Mouse (Mus musculus) CH12.LX (cell line): ENCODE measurements around the gene Rps27l. TPM values are rescaled to one million over a fixed set of nuclear protein-coding genes. Genes with fewer than 3 reads are reported as not detected.

Experiments
- DNase-seq: peaks from one replicate; pipeline ENCODE4 v3.0.0-alpha.2; 2013; ENCODE audit errors: extremely low read depth
- H3K27ac ChIP-seq: 2 replicates; pipeline ENCODE4 v1.5.1; 2012; ENCODE audit warnings: low read depth, mild to moderate bottlenecking, control low read depth, moderate library complexity; ENCODE audit not compliant: insufficient read depth
- H3K27me3 ChIP-seq: replicated peaks from 2 replicates; pipeline ENCODE3; 2012; ENCODE audit warnings: inconsistent platforms
- H3K36me3 ChIP-seq, 2 experiments: replicated peaks in 1 of 2; 2 replicates each; pipeline versions ENCODE3 to v1.6.1; 2012; ENCODE audit warnings: inconsistent platforms in 1 of 2, low read length in 1 of 2, mild to moderate bottlenecking in 1 of 2, mixed read lengths in 1 of 2, moderate library complexity in 1 of 2; ENCODE audit not compliant: control insufficient read depth in 1 of 2, insufficient read depth in 1 of 2
- H3K4me1 ChIP-seq, 2 experiments: 2 replicates each; pipeline ENCODE4 v1.6.1; 2012; ENCODE audit warnings: inconsistent platforms in 1 of 2, moderate library complexity in 1 of 2; ENCODE audit not compliant: insufficient read depth in 2 of 2, control insufficient read depth in 1 of 2
- H3K4me2 ChIP-seq: 2 replicates; pipeline ENCODE4 v1.6.1; 2012; ENCODE audit warnings: low read depth, mild to moderate bottlenecking, control low read depth; ENCODE audit not compliant: poor library complexity, insufficient read depth, severe bottlenecking
- H3K4me3 ChIP-seq, 3 experiments: fragments of 150-350 bp in 1 of 3; sonication (generic) in 1 of 3; replicated peaks in 1 of 3; 2 replicates each; pipeline versions ENCODE3 to v1.5.1; 2011 to 2012; ENCODE audit warnings: low read depth in 2 of 3, low read length in 2 of 3, mild to moderate bottlenecking in 2 of 3, moderate library complexity in 2 of 3, control low read depth in 1 of 3, improper control_type of control experiment in 1 of 3, inconsistent platforms in 1 of 3, mixed read lengths in 1 of 3; ENCODE audit not compliant: poor library complexity in 1 of 3
- H3K79me2 ChIP-seq: replicated peaks from 2 replicates; pipeline ENCODE4 v1.6.1; 2012; ENCODE audit warnings: mild to moderate bottlenecking, moderate library complexity; ENCODE audit not compliant: control insufficient read depth, poor library complexity, insufficient read depth, severe bottlenecking; ENCODE audit errors: extremely low read depth
- H3K9ac ChIP-seq: 2 replicates; pipeline ENCODE4 v1.6.1; 2012; ENCODE audit warnings: low read depth, mild to moderate bottlenecking, control low read depth, moderate library complexity; ENCODE audit not compliant: insufficient read depth
- H3K9me3 ChIP-seq: replicated peaks from 2 replicates; pipeline ENCODE3; 2012; ENCODE audit warnings: low read length, inconsistent platforms, mixed read lengths
- BHLHE40 ChIP-seq: IDR thresholded peaks from 2 replicates; pipeline ENCODE4 v1.6.1; 2011; ENCODE audit warnings: mild to moderate bottlenecking, low read depth, low read length, improper control_type of control experiment
- CHD1 ChIP-seq: IDR thresholded peaks from 2 replicates; pipeline ENCODE4 v1.6.1; 2012; ENCODE audit warnings: low read depth, low read length, improper control_type of control experiment, inconsistent platforms
- CHD2 ChIP-seq: IDR thresholded peaks from 2 replicates; pipeline ENCODE4 v1.6.1; 2011; ENCODE audit warnings: low read length, improper control_type of control experiment
- CTCF ChIP-seq, 2 experiments: IDR thresholded peaks in 1 of 2; conservative IDR thresholded peaks in 1 of 2; 2 replicates each; pipeline ENCODE4 v1.5.1; 2011 to 2012; ENCODE audit warnings: low read depth in 2 of 2, low read length in 2 of 2, improper control_type of control experiment in 1 of 2, inconsistent platforms in 1 of 2, mild to moderate bottlenecking in 1 of 2, moderate library complexity in 1 of 2
- E2F4 ChIP-seq: IDR thresholded peaks from 2 replicates; pipeline ENCODE4 v1.6.1; 2011; ENCODE audit warnings: low read depth, low read length, improper control_type of control experiment; ENCODE audit not compliant: insufficient replicate concordance
- ELF1 ChIP-seq: IDR thresholded peaks from 2 replicates; pipeline ENCODE4 v1.6.1; 2014; ENCODE audit warnings: low read depth, mild to moderate bottlenecking, inconsistent platforms, low read length, improper control_type of control experiment
- EP300 ChIP-seq: IDR thresholded peaks from 2 replicates; pipeline ENCODE4 v1.6.1; 2011; ENCODE audit warnings: low read length, improper control_type of control experiment
- GABPA ChIP-seq: IDR thresholded peaks from 2 replicates; pipeline ENCODE4 v1.6.1; 2012; ENCODE audit warnings: low read depth, low read length, improper control_type of control experiment, inconsistent platforms; ENCODE audit not compliant: insufficient replicate concordance
- HCFC1 ChIP-seq: IDR thresholded peaks from 2 replicates; pipeline ENCODE4 v1.6.1; 2012; ENCODE audit warnings: low read depth, mild to moderate bottlenecking, inconsistent platforms, low read length, improper control_type of control experiment
- IRF4 ChIP-seq: IDR thresholded peaks from 2 replicates; pipeline ENCODE4 v1.6.1; 2014; ENCODE audit warnings: low read depth, mild to moderate bottlenecking, inconsistent platforms, low read length, improper control_type of control experiment
- JUN ChIP-seq: IDR thresholded peaks from 2 replicates; pipeline ENCODE4 v1.6.1; 2011; ENCODE audit warnings: low read depth, mild to moderate bottlenecking, low read length, improper control_type of control experiment, moderate library complexity; ENCODE audit not compliant: insufficient read depth
- KAT2A ChIP-seq: IDR thresholded peaks from 2 replicates; pipeline ENCODE4 v1.6.1; 2012; ENCODE audit warnings: low read length, improper control_type of control experiment, inconsistent platforms; ENCODE audit not compliant: insufficient replicate concordance
- MAFK ChIP-seq: IDR thresholded peaks from 2 replicates; pipeline ENCODE4 v1.6.1; 2011; ENCODE audit warnings: low read length, improper control_type of control experiment; ENCODE audit not compliant: insufficient replicate concordance
- MAX ChIP-seq: IDR thresholded peaks from 2 replicates; pipeline ENCODE4 v1.6.1; 2011; ENCODE audit warnings: low read length, improper control_type of control experiment
- MAZ ChIP-seq: IDR thresholded peaks from 2 replicates; pipeline ENCODE4 v1.6.1; 2012; ENCODE audit warnings: low read depth, mild to moderate bottlenecking, inconsistent platforms, low read length, improper control_type of control experiment, moderate library complexity
- MEF2A ChIP-seq: IDR thresholded peaks from 2 replicates; pipeline ENCODE4 v1.6.1; 2014; ENCODE audit warnings: low read depth, mild to moderate bottlenecking, inconsistent platforms, low read length, improper control_type of control experiment, borderline replicate concordance
- MXI1 ChIP-seq: IDR thresholded peaks from 2 replicates; pipeline ENCODE4 v1.6.1; 2011; ENCODE audit warnings: mild to moderate bottlenecking, low read depth, low read length, improper control_type of control experiment
- MYC ChIP-seq: IDR thresholded peaks from 2 replicates; pipeline ENCODE4 v1.6.1; 2011; ENCODE audit warnings: low read depth, mild to moderate bottlenecking, improper control_type of control experiment, low read length
- NELFE ChIP-seq: IDR thresholded peaks from 2 replicates; pipeline ENCODE4 v1.6.1; 2011; ENCODE audit warnings: low read depth, low read length, improper control_type of control experiment
- NRF1 ChIP-seq: IDR thresholded peaks from 2 replicates; pipeline ENCODE4 v1.6.1; 2014; ENCODE audit warnings: low read depth, mild to moderate bottlenecking, inconsistent platforms, low read length, improper control_type of control experiment, moderate library complexity
- PAX5 ChIP-seq: IDR thresholded peaks from 2 replicates; pipeline ENCODE4 v1.6.1; 2012; ENCODE audit warnings: low read length, inconsistent platforms, mixed read lengths
- POLR2A ChIP-seq: IDR thresholded peaks from 2 replicates; pipeline ENCODE4 v1.6.1; 2011; ENCODE audit warnings: low read depth, mild to moderate bottlenecking, improper control_type of control experiment, low read length
- POLR2AphosphoS2 ChIP-seq: IDR thresholded peaks from 2 replicates; pipeline ENCODE4 v1.6.1; 2011; ENCODE audit warnings: low read depth, low read length, improper control_type of control experiment
- RAD21 ChIP-seq: IDR thresholded peaks from 2 replicates; pipeline ENCODE4 v1.6.1; 2011; ENCODE audit warnings: low read depth, mild to moderate bottlenecking, low read length, improper control_type of control experiment, moderate library complexity
- RCOR1 ChIP-seq: conservative IDR thresholded peaks from 2 replicates; pipeline ENCODE4 v1.6.1; 2012; ENCODE audit warnings: low read depth, mild to moderate bottlenecking, inconsistent platforms, low read length, improper control_type of control experiment
- SIN3A ChIP-seq: IDR thresholded peaks from 2 replicates; pipeline ENCODE4 v1.6.1; 2012; ENCODE audit warnings: low read length, improper control_type of control experiment, inconsistent platforms
- SMC3 ChIP-seq: IDR thresholded peaks from 2 replicates; pipeline ENCODE4 v1.6.1; 2011; ENCODE audit warnings: low read depth, low read length, improper control_type of control experiment
- TBP ChIP-seq: conservative IDR thresholded peaks from 2 replicates; pipeline ENCODE4 v1.6.1; 2011; ENCODE audit warnings: low read depth, low read length, improper control_type of control experiment
- TCF12 ChIP-seq: IDR thresholded peaks from 2 replicates; pipeline ENCODE4 v1.6.1; 2014; ENCODE audit warnings: low read depth, mild to moderate bottlenecking, inconsistent platforms, low read length, improper control_type of control experiment
- UBTF ChIP-seq: IDR thresholded peaks from 2 replicates; pipeline ENCODE4 v1.6.1; 2012; ENCODE audit warnings: low read depth, mild to moderate bottlenecking, inconsistent platforms, low read length, improper control_type of control experiment, moderate library complexity
- USF1 ChIP-seq: IDR thresholded peaks from 2 replicates; pipeline ENCODE4 v1.6.1; 2014; ENCODE audit warnings: low read depth, mild to moderate bottlenecking, inconsistent platforms, low read length, improper control_type of control experiment
- USF2 ChIP-seq: conservative IDR thresholded peaks from 2 replicates; pipeline ENCODE4 v1.6.1; 2011; ENCODE audit warnings: low read depth, low read length, improper control_type of control experiment
- ZC3H11A ChIP-seq: IDR thresholded peaks from 2 replicates; pipeline ENCODE4 v1.6.1; 2012; ENCODE audit warnings: low read depth, mild to moderate bottlenecking, inconsistent platforms, low read length, improper control_type of control experiment
- ZKSCAN1 ChIP-seq: IDR thresholded peaks from 2 replicates; pipeline ENCODE4 v1.6.1; 2012; ENCODE audit warnings: low read depth, inconsistent platforms, low read length, improper control_type of control experiment, borderline replicate concordance
- ZMIZ1 ChIP-seq: IDR thresholded peaks from 2 replicates; pipeline ENCODE4 v1.6.1; 2012; ENCODE audit warnings: low read depth, mild to moderate bottlenecking, inconsistent platforms, low read length, improper control_type of control experiment
- ZNF384 ChIP-seq: IDR thresholded peaks from 2 replicates; pipeline ENCODE4 v1.6.1; 2012; ENCODE audit warnings: low read depth, low read length, improper control_type of control experiment, inconsistent platforms
- dilution Hi-C: fragments of 300-500 bp; cut with MboI; formaldehyde crosslinking; loops from 2 replicates; pipeline ENCODE4 v1.14.3; 2020; ENCODE audit warnings: low sequenced_read_pairs; ENCODE audit not compliant: extremely low pct_unique_long_range_greater_than_20kb, extremely low pct_ligation_motif_present
- in situ Hi-C: fragments of 300-500 bp; cut with MboI; formaldehyde crosslinking; loops from 3 replicates; pipeline ENCODE4 v1.14.3; 2019; ENCODE audit warnings: low sequenced_read_pairs, low pct_ligation_motif_present, low pct_unique_long_range_greater_than_20kb, mixed read lengths
- polyA plus RNA-seq: library from polyadenylated mRNA; unstranded; fragments of >175 nt; gene quantifications from 2 replicates; pipeline ENCODE4 v1.2.1, GENCODE M21; 2012; ENCODE audit warnings: low read depth; ENCODE audit not compliant: insufficient read length
- total RNA-seq, 2 experiments: library from RNA; depleted of rRNA; stranded (reverse); fragments of 300-350 nt in 1 of 2; fragments of >200 nt in 1 of 2; gene quantifications; 2 replicates each; pipeline ENCODE4 v1.2.3; 2012 to 2014

Gene Rps27l
- 593 and 709 TPM in 2 replicates for total RNA-seq (2012; rRNA removed)
- total RNA-seq (2014; rRNA removed): 1,628 and 1,755 TPM in 2 replicates
- polyA plus RNA-seq: 694 and 715 TPM in 2 replicates

DNA sequence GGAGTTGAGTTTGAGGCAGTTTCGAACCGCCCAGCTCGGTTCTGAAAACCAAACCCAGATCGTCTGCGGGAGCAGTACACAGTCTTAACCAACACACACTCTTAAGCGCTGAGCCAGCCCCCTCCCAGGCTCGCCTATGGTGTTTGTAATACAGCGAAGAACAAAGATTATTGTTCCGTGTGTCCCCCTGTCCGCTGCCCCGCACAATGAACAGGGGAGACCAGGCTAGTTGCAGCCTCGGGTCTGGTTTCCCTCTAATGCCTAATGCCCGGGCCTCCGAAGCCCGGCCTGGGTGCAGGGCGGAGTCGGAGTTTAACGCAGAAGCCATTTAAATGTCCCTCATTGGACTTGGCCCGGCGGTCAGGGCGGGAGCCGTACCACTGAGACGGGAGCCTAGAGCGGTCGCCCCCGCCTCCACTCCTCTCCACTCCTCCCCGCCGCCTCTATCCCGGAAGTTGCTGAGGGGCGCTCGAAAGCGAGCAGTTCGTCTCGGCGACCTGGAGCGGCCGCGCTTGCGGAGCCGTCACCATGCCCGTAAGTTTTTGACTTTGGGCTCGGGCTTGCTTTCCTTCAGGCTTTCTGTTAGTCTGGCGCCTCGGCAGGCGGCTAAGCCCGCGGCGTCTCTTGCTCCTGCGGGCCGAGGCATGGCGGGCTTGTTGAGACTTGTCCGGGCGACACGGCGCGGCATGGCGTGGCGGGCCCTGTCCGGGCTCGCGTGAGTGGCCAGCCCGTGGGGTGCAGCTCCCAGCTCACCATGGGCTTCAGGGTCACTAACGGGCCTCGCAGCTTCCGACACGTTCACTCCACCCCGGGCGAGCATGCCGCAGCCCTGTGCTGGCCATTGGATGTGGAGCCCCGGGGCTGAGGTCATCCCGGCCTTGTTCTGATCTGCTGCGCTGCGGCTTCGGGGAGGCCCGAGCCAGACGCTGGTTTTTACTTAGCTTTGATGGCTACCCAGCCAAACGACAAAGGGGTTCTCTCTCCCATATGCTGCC, at the start of gene Rps27l:
Gene Rps27l, plus strand, starts transcription at position 440 of the 995 bp plus-strand sequence.
- Histone ChIP-seq H3K36me3 (peaks cover 8 to 15% of the 10 kb centered on the region in 2 experiments), H3K27me3 (no peaks in the 10 kb centered on the region), H3K27ac (peak within 1 kb of the TSS; percentile 85), H3K4me3 (peak within 1 kb of the TSS; percentile 81 to 96 (median 89)), H3K79me2 (peaks cover 13% of the 10 kb centered on the region), H3K4me1 (peaks cover 5 to 19% of the 10 kb centered on the region in 2 experiments; a peak in 3 of 4 replicates), H3K9ac (peak within 1 kb of the TSS; percentile 96), H3K4me2 (peak within 1 kb of the TSS; percentile 33), H3K9me3 (no peaks in the 10 kb centered on the region)
- DNase-seq: peak; percentile 93
- in situ Hi-C loops: loop anchor here (10.0 kb wide), 1 partner anchor 91 kb away; no protein-coding TSS in a partner anchor
- dilution Hi-C loops: no loop called here
- TF ChIP-seq CHD1: peak; percentile 76
- TF ChIP-seq NELFE: peak; percentile 95
- peak; percentile 87 for TF ChIP-seq MAZ
- peak; percentile 93 for TF ChIP-seq ZMIZ1
- TF ChIP-seq ELF1: peak; percentile 97
- peak; percentile 89; the same call in 1 of the 2 replicates for TF ChIP-seq TBP
- TF ChIP-seq RAD21: no peak
- no peak; the same call in 1 of the 2 replicates for TF ChIP-seq UBTF
- TF ChIP-seq SIN3A: peak; percentile 92
- peak; percentile 87 for TF ChIP-seq HCFC1
- TF ChIP-seq MXI1: peak; percentile 70
- peak; percentile 81 for TF ChIP-seq MYC
- TF ChIP-seq JUN: no peak
- 0 out of 2 replicates have a peak, but pooled peaks have one; percentile 3 for TF ChIP-seq NRF1
- TF ChIP-seq ZC3H11A: no peak
- TF ChIP-seq BHLHE40: peak; percentile 57; the same call in 1 of the 2 replicates
- no peak for TF ChIP-seq CTCF (conservative IDR thresholded peaks at IDR 0.05 in 1 of 2, IDR thresholded peaks at IDR 0.05 in 1 of 2; ENCODE audit: low read depth in 2 of 2, low read length in 2 of 2)
- no peak for TF ChIP-seq USF1
- no peak for TF ChIP-seq RCOR1
- TF ChIP-seq USF2: no peak
- TF ChIP-seq ZKSCAN1: no peak
- peak; percentile 86 for TF ChIP-seq MAX
- TF ChIP-seq KAT2A: peak; percentile 61; the same call in 1 of the 2 replicates
- peak; percentile 92 for TF ChIP-seq POLR2A
- TF ChIP-seq E2F4: peak; percentile 47; the same call in 1 of the 2 replicates
- no peak for TF ChIP-seq ZNF384
- TF ChIP-seq MEF2A: peak; percentile 73; the same call in 1 of the 2 replicates
- TF ChIP-seq IRF4: peak; percentile 59; the same call in 1 of the 2 replicates
- TF ChIP-seq EP300: no peak
- TF ChIP-seq MAFK: no peak
- no peak for TF ChIP-seq PAX5
- TF ChIP-seq CHD2: no peak
- TF ChIP-seq SMC3: no peak
- peak; percentile 56; the same call in 1 of the 2 replicates for TF ChIP-seq GABPA
- peak; percentile 92; the same call in 1 of the 2 replicates for TF ChIP-seq TCF12
- TF ChIP-seq POLR2AphosphoS2: peak; percentile 88; the same call in 1 of the 2 replicates
